Mouse (Mus musculus): ENCODE measurements around the gene Trappc6a.
"Not testable (repeated sequence)": the region's sequence is repeated elsewhere in the genome, so short reads cannot be mapped to it uniquely, and the experiment has no call there.

Gene Trappc6a

GRCm38 (mm10) chr7:19483281-19483680 is 24.9 kb upstream of the Trappc6a start:
- in situ Hi-C loops (cut with MboI; ENCODE audit: low pct_unique_long_range_greater_than_20kb in 1 of 2, low sequenced_read_pairs in 2 of 2, unreplicated experiment in 1 of 2): no loop called here

- in situ Hi-C loops (cut with MboI; ENCODE audit: low pct_unique_long_range_greater_than_20kb in 1 of 2, low sequenced_read_pairs in 2 of 2, unreplicated experiment in 1 of 2): no loop called here
Observed at GRCm38 (mm10) chr7:19485488-19485887, 22.7 kb upstream of the Trappc6a start.

GRCm38 (mm10) chr7:19486549-19486948 is 21.6 kb upstream of the Trappc6a start:
- in situ Hi-C loops (cut with MboI; ENCODE audit: low pct_unique_long_range_greater_than_20kb in 1 of 2, low sequenced_read_pairs in 2 of 2, unreplicated experiment in 1 of 2): no loop called here

- in situ Hi-C loops (cut with MboI; ENCODE audit: low pct_unique_long_range_greater_than_20kb in 1 of 2, low sequenced_read_pairs in 2 of 2, unreplicated experiment in 1 of 2): no loop called here
Observed at GRCm38 (mm10) chr7:19489525-19489924, 18.7 kb upstream of the Trappc6a start.

- in situ Hi-C loops (cut with MboI; ENCODE audit: low pct_unique_long_range_greater_than_20kb in 1 of 2, low sequenced_read_pairs in 2 of 2, unreplicated experiment in 1 of 2): no loop called here
Observed at GRCm38 (mm10) chr7:19491731-19492130, 16.5 kb upstream of the Trappc6a start.

DNA sequence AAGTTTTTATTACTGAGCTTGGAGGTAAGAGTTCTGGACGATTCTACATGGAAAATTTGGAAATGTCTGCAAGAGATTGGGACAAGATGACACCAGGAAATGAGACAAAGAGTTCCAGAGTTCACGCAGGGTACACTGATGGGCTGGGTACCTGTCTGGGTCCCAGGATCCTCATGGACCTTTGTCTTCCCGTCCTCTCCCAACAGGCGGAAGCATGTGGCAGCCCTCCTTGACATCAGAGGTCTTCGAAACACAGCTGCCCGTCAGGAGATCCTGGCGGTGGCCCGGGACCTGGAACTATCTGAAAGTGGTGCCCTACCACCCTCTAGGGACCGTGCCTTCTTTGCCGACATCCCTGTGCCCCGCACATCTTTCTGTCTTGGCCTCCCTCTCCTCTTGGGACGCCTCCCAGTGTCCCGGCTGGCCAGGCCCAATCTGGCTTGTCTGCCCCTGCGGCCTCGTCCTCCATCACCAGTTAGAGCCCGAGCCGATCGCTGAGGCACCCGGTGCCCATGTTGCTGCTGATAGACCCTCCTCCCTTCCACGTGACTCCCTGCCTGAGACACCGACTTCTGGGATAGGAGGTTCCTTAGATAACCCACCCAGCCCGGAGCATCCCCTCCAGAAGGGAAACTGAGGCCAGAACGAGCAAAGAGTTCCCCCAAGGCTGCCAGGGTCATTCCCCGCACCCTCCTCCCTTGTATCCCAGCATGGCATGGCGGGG is 13.3 kb upstream of the Trappc6a start:
- in situ Hi-C loops (cut with MboI; ENCODE audit: low pct_unique_long_range_greater_than_20kb in 1 of 2, low sequenced_read_pairs in 2 of 2, unreplicated experiment in 1 of 2): no loop called here

DNA sequence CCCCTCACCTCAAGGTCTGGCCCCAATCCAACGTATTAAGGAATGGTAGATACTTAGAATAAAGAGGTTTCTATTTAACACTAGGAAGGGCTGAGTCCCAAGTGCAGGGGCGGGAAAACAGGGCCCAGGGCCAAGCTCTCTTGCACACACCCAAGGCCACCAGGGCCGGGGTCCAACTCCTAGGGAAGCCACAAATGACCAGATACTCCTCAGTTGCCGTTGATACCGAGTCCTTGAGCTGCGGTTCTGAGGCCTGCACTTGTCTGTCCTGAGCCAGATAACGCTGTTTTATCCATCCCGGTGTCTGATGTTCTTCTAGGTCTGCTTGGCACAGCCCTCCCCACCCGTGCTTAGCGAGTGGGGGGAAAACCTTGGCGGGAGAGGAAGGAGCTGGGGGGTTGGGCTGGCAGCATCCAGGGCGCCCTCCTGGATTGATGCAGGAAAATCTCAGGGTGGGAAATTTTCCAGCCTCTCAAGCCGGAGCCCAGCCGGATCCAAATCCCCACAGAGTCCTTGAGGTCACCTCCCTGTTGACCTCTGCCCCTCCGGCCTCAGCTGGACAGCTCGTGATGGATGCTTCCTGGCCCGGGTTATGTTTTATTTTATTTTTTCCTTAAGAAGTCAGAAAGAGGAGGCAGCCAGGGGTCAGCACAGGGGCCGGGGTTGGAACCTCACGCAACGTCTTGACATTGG is 12.5 kb upstream of the Trappc6a start:
- in situ Hi-C loops (cut with MboI; ENCODE audit: low pct_unique_long_range_greater_than_20kb in 1 of 2, low sequenced_read_pairs in 2 of 2, unreplicated experiment in 1 of 2): no loop called here

DNA sequence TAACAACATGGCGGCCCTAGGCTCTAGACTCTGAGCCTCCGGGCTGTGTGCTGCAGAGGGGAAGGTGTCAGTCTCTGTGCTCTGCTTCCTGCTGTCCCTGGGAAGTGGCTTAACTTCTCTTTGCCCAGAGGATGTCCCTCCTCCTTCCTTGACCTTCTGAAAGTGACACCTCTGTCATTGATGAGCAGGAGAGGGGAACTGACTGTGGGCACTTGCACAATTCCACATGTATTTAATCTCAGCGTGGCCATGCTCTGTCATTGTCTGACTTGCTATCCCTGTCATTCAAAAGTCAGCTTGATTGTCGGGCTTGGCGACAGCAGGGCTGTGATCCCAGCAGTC is 12.0 kb upstream of the Trappc6a start:
- in situ Hi-C loops (cut with MboI; ENCODE audit: low pct_unique_long_range_greater_than_20kb in 1 of 2, low sequenced_read_pairs in 2 of 2, unreplicated experiment in 1 of 2): no loop called here

DNA sequence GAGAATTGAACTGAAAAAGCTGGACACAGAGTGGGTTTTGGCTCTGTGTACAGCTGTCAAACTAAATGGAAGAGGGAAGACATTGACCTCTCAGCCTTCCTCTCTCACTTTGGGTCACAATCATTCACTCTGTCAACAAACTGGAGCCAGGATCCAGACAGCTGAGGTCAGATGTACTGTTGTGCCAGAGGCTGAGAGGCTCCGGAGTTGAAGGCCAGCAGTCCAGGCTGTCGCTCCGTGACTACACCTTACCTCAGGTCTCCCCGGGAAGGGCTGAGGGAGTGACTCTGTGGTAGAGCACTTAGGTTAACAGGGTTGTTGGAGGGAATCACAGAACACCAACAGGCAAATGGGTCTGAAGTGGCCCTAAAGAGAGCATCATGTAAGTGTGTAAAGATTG is 9.9 kb upstream of the Trappc6a start:
- in situ Hi-C loops (cut with MboI; ENCODE audit: low pct_unique_long_range_greater_than_20kb in 1 of 2, low sequenced_read_pairs in 2 of 2, unreplicated experiment in 1 of 2): no loop called here

- in situ Hi-C loops (cut with MboI; ENCODE audit: low pct_unique_long_range_greater_than_20kb in 1 of 2, low sequenced_read_pairs in 2 of 2, unreplicated experiment in 1 of 2): no loop called here
Observed at GRCm38 (mm10) chr7:19500420-19501363, 7.5 kb upstream of the Trappc6a start.

DNA sequence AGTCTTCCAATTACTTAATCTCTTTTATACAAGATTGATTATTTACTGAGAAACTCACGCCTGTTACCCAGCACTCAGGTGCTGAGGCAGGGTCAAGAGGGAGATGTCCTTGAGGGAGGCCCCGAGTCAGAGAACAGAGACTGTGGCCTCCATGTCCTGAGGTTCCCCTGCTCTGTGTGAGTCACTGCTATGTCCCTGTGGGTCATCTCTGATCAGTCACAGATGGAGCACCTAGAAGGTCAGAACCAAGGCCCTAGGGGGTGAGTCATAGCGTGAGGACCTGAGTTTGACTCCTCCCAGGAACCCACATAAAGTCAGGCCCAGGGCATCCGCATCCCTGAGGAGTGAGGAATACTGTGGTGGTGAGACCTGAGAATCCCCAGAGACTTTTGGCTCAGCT is 6.5 kb upstream of the Trappc6a start:
- in situ Hi-C loops (cut with MboI; ENCODE audit: low pct_unique_long_range_greater_than_20kb in 1 of 2, low sequenced_read_pairs in 2 of 2, unreplicated experiment in 1 of 2): no loop called here

DNA sequence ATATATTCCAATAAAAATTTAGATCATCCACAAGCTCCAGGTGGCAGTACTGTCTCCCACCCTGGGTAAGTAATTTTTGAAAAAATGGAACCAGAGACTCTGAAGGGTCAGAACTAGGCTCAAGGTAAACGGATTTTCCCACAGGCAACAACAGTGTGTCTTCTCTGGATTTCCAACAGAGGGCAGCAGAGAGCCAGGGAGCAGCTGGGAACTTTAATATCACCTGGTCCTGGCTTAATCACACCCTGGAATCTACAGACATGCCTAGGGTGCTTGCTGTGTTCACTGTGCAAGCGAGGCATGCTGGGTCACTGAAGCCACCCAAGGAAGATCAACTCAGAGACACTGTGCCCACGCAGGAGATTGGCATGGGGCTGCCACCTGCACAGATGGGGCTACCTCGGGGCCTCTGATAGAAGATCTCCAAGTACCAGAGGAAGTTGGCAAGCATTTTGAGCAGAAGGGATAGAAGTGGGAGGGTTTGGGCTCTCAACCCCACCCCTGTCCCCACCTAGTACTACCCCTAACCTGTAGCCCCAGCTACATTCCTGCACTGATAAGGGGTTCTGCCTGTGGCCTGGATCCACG is 4.6 kb upstream of the Trappc6a start:
- in situ Hi-C loops (cut with MboI; ENCODE audit: low pct_unique_long_range_greater_than_20kb in 1 of 2, low sequenced_read_pairs in 2 of 2, unreplicated experiment in 1 of 2): no loop called here

DNA sequence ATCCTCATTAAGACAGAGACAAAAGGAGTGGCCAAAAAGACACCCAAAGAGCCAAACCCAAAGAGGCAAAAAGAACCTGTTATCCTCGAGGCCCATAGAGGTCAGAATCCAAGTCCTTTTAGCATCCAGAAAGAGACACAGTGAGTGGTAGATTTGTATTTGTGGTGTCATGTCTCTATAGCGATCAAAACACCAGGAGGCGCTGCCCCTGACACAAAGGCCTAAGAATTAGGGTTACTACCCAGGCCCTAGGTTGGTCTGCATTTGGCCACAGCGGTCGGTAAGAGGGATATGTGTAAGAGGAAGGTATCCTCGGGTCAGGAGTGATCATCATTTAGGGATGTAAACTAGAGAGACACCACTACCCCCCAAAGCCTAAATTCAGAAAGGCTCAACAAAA is 1.9 kb upstream of the Trappc6a start:
- in situ Hi-C loops (cut with MboI; ENCODE audit: low pct_unique_long_range_greater_than_20kb in 1 of 2, low sequenced_read_pairs in 2 of 2, unreplicated experiment in 1 of 2): no loop called here

DNA sequence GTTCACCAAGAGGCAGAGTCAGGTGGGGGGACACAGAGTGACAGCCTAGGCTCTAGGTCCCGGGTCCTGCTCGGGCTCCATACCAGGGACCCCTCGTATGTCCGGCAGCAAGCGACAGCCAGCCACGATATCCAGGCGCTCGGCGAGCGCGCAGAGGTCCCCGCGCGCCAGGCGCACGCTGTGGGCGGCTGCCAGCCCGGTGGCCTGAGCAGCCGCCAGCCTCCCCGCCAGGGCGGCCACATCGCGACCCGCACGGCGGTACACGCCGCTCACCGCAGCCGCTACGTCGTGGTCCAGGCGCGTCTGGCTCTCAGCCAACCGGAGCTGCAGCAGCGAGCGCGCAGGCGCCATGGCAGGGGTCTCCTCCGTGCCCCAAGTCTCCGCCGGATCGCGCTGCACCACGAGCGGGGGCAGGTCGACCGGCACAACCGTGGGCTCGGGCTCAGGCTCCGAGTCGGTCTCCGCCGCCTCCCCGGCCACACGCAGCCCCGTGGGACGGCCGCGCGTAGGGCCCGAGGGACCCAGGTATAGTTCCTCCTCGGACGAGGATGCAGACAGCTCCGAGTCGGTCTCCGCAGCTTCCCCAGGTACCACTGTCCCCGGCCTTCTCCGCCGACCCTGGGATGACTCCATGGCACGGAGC is 1.1 kb upstream of the Trappc6a start:
- in situ Hi-C loops (cut with MboI; ENCODE audit: low pct_unique_long_range_greater_than_20kb in 1 of 2, low sequenced_read_pairs in 2 of 2, unreplicated experiment in 1 of 2): no loop called here

DNA sequence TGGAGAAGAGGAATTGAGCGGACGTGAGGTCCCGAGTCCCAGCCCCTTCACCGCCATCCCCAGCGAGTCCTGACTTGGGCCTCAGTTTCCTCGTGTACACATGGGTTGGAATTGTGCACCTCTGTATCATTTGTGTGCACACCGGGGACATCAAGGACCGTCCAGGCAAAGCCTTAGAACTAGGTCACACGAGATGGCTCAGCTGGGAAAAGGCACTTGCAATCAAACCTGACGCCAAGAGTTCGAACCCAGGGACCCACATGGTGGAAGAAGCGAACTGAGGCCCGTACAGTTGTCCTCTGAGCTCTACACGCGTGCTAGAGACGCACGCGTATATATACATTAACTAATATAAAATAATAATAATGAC is 598 bp upstream of the Trappc6a start:
- in situ Hi-C loops (cut with MboI; ENCODE audit: low pct_unique_long_range_greater_than_20kb in 1 of 2, low sequenced_read_pairs in 2 of 2, unreplicated experiment in 1 of 2): no loop called here

GRCm38 (mm10) chr7:19508924-19509568 is 851 bp downstream of the Trappc6a start:
- in situ Hi-C loops (cut with MboI; ENCODE audit: low pct_unique_long_range_greater_than_20kb in 1 of 2, low sequenced_read_pairs in 2 of 2, unreplicated experiment in 1 of 2): no loop called here

GRCm38 (mm10) chr7:19509786-19510185 is 1.6 kb downstream of the Trappc6a start:
- in situ Hi-C loops (cut with MboI; ENCODE audit: low pct_unique_long_range_greater_than_20kb in 1 of 2, low sequenced_read_pairs in 2 of 2, unreplicated experiment in 1 of 2): no loop called here

DNA sequence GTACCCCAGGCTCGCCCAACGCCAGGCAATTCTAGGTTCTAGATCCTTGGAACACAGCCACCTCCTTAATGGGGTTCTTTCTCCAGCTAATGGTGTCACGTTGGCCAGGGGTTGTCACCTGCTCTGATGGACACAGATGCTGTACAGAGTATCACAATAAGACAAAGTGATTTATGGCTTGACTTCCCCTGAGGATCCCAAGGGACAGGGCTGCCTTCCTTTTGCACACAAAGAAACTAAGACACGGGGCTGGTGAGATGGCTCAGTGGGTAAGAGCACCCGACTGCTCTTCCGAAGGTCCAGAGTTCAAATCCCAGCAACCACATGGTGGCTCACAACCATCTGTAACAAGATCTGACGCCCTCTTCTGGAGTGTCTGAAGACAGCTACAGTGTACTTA is 3.7 kb downstream of the Trappc6a start:
- in situ Hi-C loops (cut with MboI; ENCODE audit: low pct_unique_long_range_greater_than_20kb in 1 of 2, low sequenced_read_pairs in 2 of 2, unreplicated experiment in 1 of 2): not testable (repeated sequence)

Data from mouse embryonic stem cell (cell line).